Mouse (Mus musculus) forebrain, embryonic 15.5 days (tissue): ENCODE results near the gene Chchd3. TPM values are rescaled to one million over a fixed set of nuclear protein-coding genes. Genes with fewer than 3 reads are reported as not detected.

Experiments used
- ATAC-seq: fragments of 200-750 bp; cut with Nextera tagmentation; replicated peaks from 2 replicates; pipeline ENCODE4 v1.8.0; 2017; ENCODE audit warnings: mild to moderate bottlenecking, moderate TSS enrichment, moderate library complexity
- H3K27ac ChIP-seq: fragments of 300-500 bp; sonication (generic); replicated peaks from 2 replicates; pipeline ENCODE4 v1.5.1; 2015; ENCODE audit warnings: mild to moderate bottlenecking, inconsistent platforms
- H3K27me3 ChIP-seq: fragments of 300-500 bp; sonication (generic); 2 replicates; pipeline ENCODE4 v1.6.1; 2015; ENCODE audit warnings: inconsistent platforms
- H3K36me3 ChIP-seq: fragments of 300-500 bp; sonication (generic); 2 replicates; pipeline ENCODE4 v1.6.1; 2015; ENCODE audit warnings: mild to moderate bottlenecking, inconsistent platforms
- H3K4me1 ChIP-seq: fragments of 300-500 bp; sonication (generic); 2 replicates; pipeline ENCODE4 v1.6.1; 2015; ENCODE audit warnings: inconsistent platforms
- H3K4me2 ChIP-seq: fragments of 300-500 bp; sonication (generic); replicated peaks from 2 replicates; pipeline ENCODE4 v1.6.1; 2015; ENCODE audit warnings: mild to moderate bottlenecking, inconsistent platforms
- H3K4me3 ChIP-seq: fragments of 300-500 bp; sonication (generic); 2 replicates; pipeline ENCODE4 v1.5.1; 2015; ENCODE audit warnings: mild to moderate bottlenecking, inconsistent platforms
- H3K9ac ChIP-seq: fragments of 300-500 bp; sonication (generic); replicated peaks from 2 replicates; pipeline ENCODE4 v1.6.1; 2015; ENCODE audit warnings: mild to moderate bottlenecking, inconsistent platforms
- H3K9me3 ChIP-seq: fragments of 300-500 bp; sonication (generic); 2 replicates; pipeline ENCODE4 v1.6.1; 2016; ENCODE audit warnings: inconsistent platforms
- WGBS: fragments of 180-500 bp; shearing (Covaris S2); methylation state at CpG from one replicate; pipeline ENCODE4 v1.1.7; 2015; ENCODE audit warnings: mixed read lengths; 5-methylcytosine and 5-hydroxymethylcytosine counted together
- polyA plus RNA-seq: library from polyadenylated mRNA; unstranded; fragments of >200 nt; fragmentation: Nextera tagmentation; extraction: Ambion mirVana; gene quantifications from 2 replicates; pipeline ENCODE4 v1.2.1, GENCODE M21; 2015

The Chchd3 gene
- polyA plus RNA-seq, 1 experiment from 2014 or later: 134 TPM

- no peak overlapping the region for H3K4me3 ChIP-seq
- 63% methylated on average over 6 of the region's 6 CpGs for WGBS
- no peaks in the 10 kb centered on the region for H3K27me3 ChIP-seq
- H3K36me3 ChIP-seq: peaks cover 10% of the 10 kb centered on the region; the same call in 1 of the 2 replicates
- ATAC-seq: no peak
- no peak overlapping the region for H3K27ac ChIP-seq
- H3K9me3 ChIP-seq: no peaks in the 10 kb centered on the region
- H3K4me2 ChIP-seq: no peak overlapping the region
- no peak overlapping the region for H3K9ac ChIP-seq
- H3K4me1 ChIP-seq: peaks cover 3% of the 10 kb centered on the region; the same call in 1 of the 2 replicates
These were observed 10.2 kb downstream of the Chchd3 start for GRCm38 (mm10) chr6:33049705-33050420.

DNA sequence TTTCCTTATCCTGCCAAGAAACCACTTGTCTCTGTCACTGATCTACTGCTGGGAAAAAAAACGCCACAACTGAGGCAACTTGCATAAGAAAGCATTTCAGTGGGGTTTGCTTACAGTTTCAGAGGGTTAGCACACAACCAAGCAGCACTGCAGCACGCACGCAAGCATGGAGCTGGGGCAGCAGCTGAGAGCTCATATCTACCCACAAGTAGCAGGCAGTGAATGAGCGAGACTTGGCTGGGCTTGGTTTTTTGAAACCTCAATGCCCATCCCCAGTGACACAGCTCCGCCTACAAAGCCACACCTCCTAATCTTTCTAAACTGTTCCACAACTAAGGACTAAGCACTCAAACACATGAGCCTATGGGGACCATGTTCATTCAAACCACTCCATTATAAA, 16.6 kb downstream of the Chchd3 start:
- no peaks in the 10 kb centered on the region for H3K27me3 ChIP-seq
- no peak overlapping the region for H3K4me2 ChIP-seq
- H3K4me1 ChIP-seq: no peaks in the 10 kb centered on the region
- no peak overlapping the region for H3K27ac ChIP-seq
- peaks cover 8% of the 10 kb centered on the region; the same call in 1 of the 2 replicates for H3K36me3 ChIP-seq
- 91% methylated on average over 5 of the region's 5 CpGs for WGBS
- no peak overlapping the region for H3K9ac ChIP-seq
- no peaks in the 10 kb centered on the region for H3K9me3 ChIP-seq
- no peak overlapping the region for H3K4me3 ChIP-seq
- no peak for ATAC-seq

DNA sequence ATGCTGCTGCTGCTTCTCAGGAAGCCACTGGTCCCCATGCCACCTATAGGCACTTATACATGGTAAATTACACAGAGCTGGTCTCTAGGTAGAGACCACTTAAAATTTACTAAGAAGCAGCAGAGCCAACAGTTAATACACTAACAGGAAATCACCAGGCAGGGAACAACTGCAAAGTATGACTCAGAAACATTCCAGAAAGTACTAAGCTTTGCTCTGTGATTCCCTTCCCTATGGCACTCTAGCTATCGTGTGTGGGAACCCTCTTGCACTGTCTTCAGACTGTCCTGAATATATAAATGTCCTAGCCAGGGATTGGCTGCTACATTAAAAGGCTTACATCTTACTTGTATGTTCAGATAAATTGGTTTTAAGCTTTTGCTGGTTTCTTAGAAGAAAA, 17.2 kb downstream of the Chchd3 start:
- no peak overlapping the region for H3K4me3 ChIP-seq
- no peak overlapping the region for H3K4me2 ChIP-seq
- H3K27me3 ChIP-seq: no peaks in the 10 kb centered on the region
- WGBS: 88% methylated on average over 1 of the region's 1 CpGs
- no peaks in the 10 kb centered on the region for H3K9me3 ChIP-seq
- no peak overlapping the region for H3K27ac ChIP-seq
- ATAC-seq: no peak
- H3K4me1 ChIP-seq: no peaks in the 10 kb centered on the region
- H3K36me3 ChIP-seq: peaks cover 8% of the 10 kb centered on the region; the same call in 1 of the 2 replicates
- H3K9ac ChIP-seq: no peak overlapping the region

- H3K27me3 ChIP-seq: no peaks in the 10 kb centered on the region
- H3K27ac ChIP-seq: no peak overlapping the region
- WGBS: 89% methylated on average over 2 of the region's 2 CpGs
- H3K9ac ChIP-seq: no peak overlapping the region
- H3K4me3 ChIP-seq: no peak overlapping the region
- H3K9me3 ChIP-seq: no peaks in the 10 kb centered on the region
- H3K36me3 ChIP-seq: peaks cover 8% of the 10 kb centered on the region; the same call in 1 of the 2 replicates
- H3K4me1 ChIP-seq: no peaks in the 10 kb centered on the region
- ATAC-seq: no peak
- no peak overlapping the region for H3K4me2 ChIP-seq
These were observed 18.1 kb downstream of the Chchd3 start for GRCm38 (mm10) chr6:33041978-33042377.

GRCm38 (mm10) chr6:33040360-33041090, 19.5 kb downstream of the Chchd3 start:
- H3K4me3 ChIP-seq: no peak overlapping the region
- no peaks in the 10 kb centered on the region for H3K9me3 ChIP-seq
- ATAC-seq: no peak
- H3K27ac ChIP-seq: no peak overlapping the region
- no peak overlapping the region for H3K4me2 ChIP-seq
- H3K36me3 ChIP-seq: peaks cover 8% of the 10 kb centered on the region; the same call in 1 of the 2 replicates
- H3K4me1 ChIP-seq: no peaks in the 10 kb centered on the region
- H3K9ac ChIP-seq: no peak overlapping the region
- WGBS: 94% methylated on average over 4 of the region's 4 CpGs
- H3K27me3 ChIP-seq: no peaks in the 10 kb centered on the region

DNA sequence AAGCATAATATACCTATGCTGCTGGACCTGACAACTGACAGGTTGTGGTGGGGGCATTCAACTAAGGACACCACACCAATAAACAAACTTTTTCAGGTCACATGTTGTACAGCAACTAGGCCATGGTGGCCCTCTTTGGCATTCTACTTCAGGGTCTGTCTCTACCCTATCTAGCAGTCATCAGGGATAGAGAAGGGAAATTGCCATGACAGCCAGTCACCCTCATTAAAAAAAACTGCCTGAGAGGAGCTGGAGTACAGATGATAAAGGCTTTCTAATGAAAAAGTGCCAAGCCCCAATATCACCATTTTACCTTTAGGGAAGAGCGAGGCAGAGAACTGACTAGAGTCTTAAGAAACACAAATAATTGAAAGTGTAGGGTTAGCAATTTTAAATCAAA, 27.5 kb downstream of the Chchd3 start:
- Histone ChIP-seq H3K4me3 (no peak overlapping the region), H3K36me3 (no peaks in the 10 kb centered on the region), H3K9me3 (no peaks in the 10 kb centered on the region), H3K4me1 (no peaks in the 10 kb centered on the region), H3K27me3 (no peaks in the 10 kb centered on the region), H3K4me2 (no peak overlapping the region), H3K27ac (no peak overlapping the region), H3K9ac (no peak overlapping the region)
- no peak for ATAC-seq
- WGBS: 96% methylated on average over 1 of the region's 1 CpGs

GRCm38 (mm10) chr6:33031631-33032030, 28.4 kb downstream of the Chchd3 start:
- 85% methylated on average over 2 of the region's 2 CpGs for WGBS

GRCm38 (mm10) chr6:33028296-33028695, 31.8 kb downstream of the Chchd3 start:
- ATAC-seq: no peak
- no peaks in the 10 kb centered on the region for H3K27me3 ChIP-seq
- WGBS: 96% methylated on average over 6 of the region's 6 CpGs

More at GRCm38 (mm10) chr6:33031631-33032030, 28.4 kb downstream of the Chchd3 start:
- no peak for ATAC-seq
- Histone ChIP-seq H3K9ac (no peak overlapping the region), H3K4me2 (no peak overlapping the region), H3K4me3 (no peak overlapping the region), H3K9me3 (no peaks in the 10 kb centered on the region), H3K27ac (no peak overlapping the region), H3K36me3 (no peaks in the 10 kb centered on the region), H3K4me1 (no peaks in the 10 kb centered on the region), H3K27me3 (no peaks in the 10 kb centered on the region)

DNA sequence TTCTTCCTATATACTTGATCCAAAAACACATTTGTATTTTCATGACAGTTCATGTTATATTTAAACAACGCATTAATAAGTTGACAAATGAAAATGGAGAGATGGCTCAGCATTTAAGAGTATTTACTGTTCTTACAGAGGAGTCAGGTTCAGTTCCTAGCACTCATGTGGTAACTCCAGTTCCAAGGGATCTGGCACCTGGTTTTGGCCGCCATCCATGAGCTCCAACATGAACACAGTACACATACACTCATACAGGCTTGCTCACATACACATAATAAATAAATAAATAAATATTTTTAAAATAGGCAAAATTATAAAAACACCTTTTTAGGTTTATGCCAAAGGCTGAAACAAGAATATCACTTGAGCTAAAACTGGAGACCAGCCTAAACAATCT, 35.0 kb downstream of the Chchd3 start:
- H3K9ac ChIP-seq: no peak overlapping the region
- no peak for ATAC-seq
- H3K4me2 ChIP-seq: no peak overlapping the region
- no peaks in the 10 kb centered on the region for H3K9me3 ChIP-seq
- no peaks in the 10 kb centered on the region for H3K27me3 ChIP-seq
- no peaks in the 10 kb centered on the region for H3K36me3 ChIP-seq
- H3K4me3 ChIP-seq: no peak overlapping the region
- no peak overlapping the region for H3K27ac ChIP-seq
- WGBS: 97% methylated on average over 2 of the region's 2 CpGs
- H3K4me1 ChIP-seq: no peaks in the 10 kb centered on the region

More at GRCm38 (mm10) chr6:33028296-33028695, 31.8 kb downstream of the Chchd3 start:
- H3K4me2 ChIP-seq: no peak overlapping the region
- H3K36me3 ChIP-seq: no peaks in the 10 kb centered on the region
- H3K9me3 ChIP-seq: no peaks in the 10 kb centered on the region
- H3K9ac ChIP-seq: no peak overlapping the region
- H3K4me1 ChIP-seq: no peaks in the 10 kb centered on the region
- H3K4me3 ChIP-seq: no peak overlapping the region
- no peak overlapping the region for H3K27ac ChIP-seq

- ATAC-seq: peak; percentile 72
- Histone ChIP-seq H3K9me3 (no peaks in the 10 kb centered on the region), H3K4me3 (no peak overlapping the region), H3K27ac (peak overlapping the region; percentile 60), H3K4me1 (peaks cover 14% of the 10 kb centered on the region; the same call in 1 of the 2 replicates), H3K36me3 (no peaks in the 10 kb centered on the region), H3K9ac (no peak overlapping the region), H3K27me3 (no peaks in the 10 kb centered on the region), H3K4me2 (no peak overlapping the region)
- 69% methylated on average over 3 of the region's 3 CpGs for WGBS
These were observed 55.5 kb downstream of the Chchd3 start for GRCm38 (mm10) chr6:33004607-33005006.

DNA sequence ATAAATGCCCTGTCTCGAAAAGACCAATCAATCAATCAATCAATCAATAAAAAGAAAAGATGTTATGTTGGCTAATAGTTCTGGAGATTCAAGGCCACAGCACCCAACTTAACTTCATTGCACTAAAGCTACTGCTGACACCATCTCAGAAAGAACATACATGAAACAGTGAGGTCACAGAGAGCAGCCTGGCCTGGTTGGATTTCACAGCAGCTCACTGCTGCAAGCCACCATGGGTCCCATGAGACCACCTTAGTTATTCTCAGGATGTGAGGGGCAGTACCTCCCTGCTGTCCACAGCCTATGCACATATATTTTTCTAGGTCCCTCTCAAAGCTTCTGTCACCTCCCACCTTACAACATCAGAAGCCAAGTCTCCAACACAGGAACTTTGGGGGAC, 57.1 kb downstream of the Chchd3 start:
- WGBS: 93% methylated on average over 1 of the region's 1 CpGs
- Histone ChIP-seq H3K4me3 (no peak overlapping the region), H3K4me2 (no peak overlapping the region), H3K36me3 (no peaks in the 10 kb centered on the region), H3K9me3 (no peaks in the 10 kb centered on the region), H3K4me1 (peaks cover 14% of the 10 kb centered on the region; the same call in 1 of the 2 replicates), H3K27me3 (no peaks in the 10 kb centered on the region), H3K27ac (no peak overlapping the region), H3K9ac (no peak overlapping the region)
- ATAC-seq: no peak

GRCm38 (mm10) chr6:33001271-33001670, 58.8 kb downstream of the Chchd3 start:
- no peak for ATAC-seq
- 91% methylated on average over 15 of the region's 15 CpGs for WGBS

More at GRCm38 (mm10) chr6:33001271-33001670, 58.8 kb downstream of the Chchd3 start:
- no peak overlapping the region for H3K9ac ChIP-seq
- no peaks in the 10 kb centered on the region for H3K9me3 ChIP-seq
- H3K4me1 ChIP-seq: peaks cover 14% of the 10 kb centered on the region; the same call in 1 of the 2 replicates
- H3K27me3 ChIP-seq: no peaks in the 10 kb centered on the region
- H3K4me2 ChIP-seq: no peak overlapping the region
- H3K27ac ChIP-seq: no peak overlapping the region
- H3K4me3 ChIP-seq: no peak overlapping the region
- no peaks in the 10 kb centered on the region for H3K36me3 ChIP-seq
